Mouse (Mus musculus) midbrain, postnatal 0 days (tissue): Measurements from ENCODE around the gene Mib2. TPM values are rescaled to one million over a fixed set of nuclear protein-coding genes. Genes with fewer than 3 reads are reported as not detected.
"Not testable (repeated sequence)": the region's sequence is repeated elsewhere in the genome, so short reads cannot be mapped to it uniquely, and the experiment has no call there.

Experiments used
- ATAC-seq: fragments of 200-750 bp; cut with Nextera tagmentation; 2 replicates; pipeline ENCODE4 v1.8.0; 2017; ENCODE audit warnings: moderate number of reproducible peaks, mild to moderate bottlenecking, moderate TSS enrichment, moderate library complexity; ENCODE audit not compliant: low FRiP score
- DNase-seq: peaks from one replicate; pipeline ENCODE4 v3.0.0-alpha.2; 2015; ENCODE audit warnings: low spot score
- H3K27ac ChIP-seq: fragments of 300-500 bp; sonication (generic); 2 replicates; pipeline ENCODE4 v1.5.1; 2014; ENCODE audit warnings: low read depth, mild to moderate bottlenecking, low read length, mixed read lengths
- H3K27me3 ChIP-seq: fragments of 300-500 bp; sonication (generic); 2 replicates; pipeline ENCODE4 v1.6.1; 2014; ENCODE audit warnings: low read length, control low read depth, mixed read lengths; ENCODE audit not compliant: insufficient read depth
- H3K36me3 ChIP-seq: fragments of 300-500 bp; sonication (generic); 2 replicates; pipeline ENCODE4 v1.6.1; 2014; ENCODE audit warnings: low read length, control low read depth, mixed read lengths; ENCODE audit not compliant: insufficient read depth
- H3K4me1 ChIP-seq: fragments of 300-500 bp; sonication (generic); 2 replicates; pipeline ENCODE4 v1.6.1; 2014; ENCODE audit warnings: mild to moderate bottlenecking, control low read depth, antibody characterized with exemption, low read length, mixed read lengths; ENCODE audit not compliant: insufficient read depth
- H3K4me2 ChIP-seq: fragments of 300-500 bp; sonication (generic); 2 replicates; pipeline ENCODE4 v1.6.1; 2014; ENCODE audit warnings: low read depth, mild to moderate bottlenecking, low read length, mixed read lengths; ENCODE audit not compliant: poor library complexity, severe bottlenecking
- H3K4me3 ChIP-seq: fragments of 300-500 bp; sonication (generic); 2 replicates; pipeline ENCODE4 v1.5.1; 2014; ENCODE audit warnings: low read depth, mild to moderate bottlenecking, low read length, moderate library complexity
- H3K9ac ChIP-seq: fragments of 300-500 bp; sonication (generic); replicated peaks from 2 replicates; pipeline ENCODE4 v1.6.1; 2014; ENCODE audit warnings: mild to moderate bottlenecking, low read length, moderate library complexity, mixed read lengths; ENCODE audit not compliant: poor library complexity, severe bottlenecking
- H3K9me3 ChIP-seq: fragments of 300-500 bp; sonication (generic); 2 replicates; pipeline ENCODE4 v1.6.1; 2016; ENCODE audit warnings: low read length, control low read depth
- CTCF ChIP-seq: IDR thresholded peaks from 2 replicates; pipeline ENCODE4 v1.5.1; 2016; ENCODE audit warnings: antibody characterized with exemption, mild to moderate bottlenecking
- WGBS: fragments of 180-500 bp; shearing (Covaris S2); extraction: QIAGEN DNeasy Blood & Tissue Kit; methylation state at CpG from one replicate; pipeline ENCODE4 v1.1.7; 2014; 5-methylcytosine and 5-hydroxymethylcytosine counted together
- polyA plus RNA-seq: library from polyadenylated mRNA; unstranded; fragments of >200 nt; fragmentation: Nextera tagmentation; extraction: Ambion mirVana; gene quantifications from 2 replicates; pipeline ENCODE4 v1.2.1, GENCODE M21; 2015
- total RNA-seq: library from RNA; depleted of rRNA; stranded (reverse); fragments of >200 nt; gene quantifications from 2 replicates; pipeline ENCODE4 v1.2.3, GENCODE M21; 2014

Mib2 gene
- total and polyA plus RNA-seq, 2 experiments from 2014 or later: 49.3 to 115 TPM

GRCm38 (mm10) chr4:155694482-155695401 lies 25.7 kb upstream of the Mib2 start:
- TF ChIP-seq CTCF: peak; percentile 65
- H3K36me3 ChIP-seq: no peaks in the 10 kb centered on the region
- H3K4me1 ChIP-seq: peaks cover 18% of the 10 kb centered on the region
- no peaks in the 10 kb centered on the region for H3K27me3 ChIP-seq
- 1% methylated on average over 84 of the region's 92 CpGs for WGBS
- no peaks in the 10 kb centered on the region for H3K9me3 ChIP-seq
- peak overlapping the region; percentile 71 for H3K4me3 ChIP-seq
- peak; percentile 91 for ATAC-seq
- peak overlapping the region; percentile 87 for H3K9ac ChIP-seq
- peak overlapping the region; percentile 95 for H3K4me2 ChIP-seq
- peak; percentile 86 for DNase-seq
- H3K27ac ChIP-seq: peak overlapping the region; percentile 97

GRCm38 (mm10) chr4:155694111-155694481 lies 25.1 kb upstream of the Mib2 start, which contains the start of gene Fndc10:
Fndc10 (plus strand) TSS chr4:155694342.
- ATAC-seq: peak; percentile 90
- H3K4me3 ChIP-seq: peak within 1 kb of the TSS; percentile 71
- H3K9me3 ChIP-seq: no peaks in the 10 kb centered on the region
- peaks cover 18% of the 10 kb centered on the region for H3K4me1 ChIP-seq
- peak within 1 kb of the TSS; percentile 97 for H3K27ac ChIP-seq
- 0% methylated on average over 29 of the region's 47 CpGs for WGBS
- peak within 1 kb of the TSS; percentile 95 for H3K4me2 ChIP-seq
- no peaks in the 10 kb centered on the region for H3K36me3 ChIP-seq
- H3K9ac ChIP-seq: peak within 1 kb of the TSS; percentile 87
- no peaks in the 10 kb centered on the region for H3K27me3 ChIP-seq
- peak; percentile 49 for TF ChIP-seq CTCF
- peak; percentile 73 for DNase-seq

- H3K9ac ChIP-seq: no peak overlapping the region
- no peak overlapping the region for H3K4me3 ChIP-seq
- peaks cover 18% of the 10 kb centered on the region for H3K4me1 ChIP-seq
- 97% methylated on average over 3 of the region's 3 CpGs for WGBS
- no peaks in the 10 kb centered on the region for H3K27me3 ChIP-seq
- no peaks in the 10 kb centered on the region for H3K36me3 ChIP-seq
- H3K4me2 ChIP-seq: no peak overlapping the region
- DNase-seq (no peak), ATAC-seq (no peak)
- no peak overlapping the region for H3K27ac ChIP-seq
- no peaks in the 10 kb centered on the region for H3K9me3 ChIP-seq
- no peak for TF ChIP-seq CTCF
Measured at GRCm38 (mm10) chr4:155692421-155692820, 23.4 kb upstream of the Mib2 start.

- ATAC-seq (no peak), DNase-seq (peak; percentile 52)
- Histone ChIP-seq H3K4me3 (no peak overlapping the region), H3K9me3 (no peaks in the 10 kb centered on the region), H3K4me2 (no peak overlapping the region), H3K9ac (no peak overlapping the region), H3K36me3 (no peaks in the 10 kb centered on the region), H3K27ac (no peak overlapping the region), H3K4me1 (peaks cover 5% of the 10 kb centered on the region), H3K27me3 (no peaks in the 10 kb centered on the region)
- TF ChIP-seq CTCF: no peak
- WGBS: 82% methylated on average over 12 of the region's 12 CpGs
Measured at GRCm38 (mm10) chr4:155690571-155691375, 21.8 kb upstream of the Mib2 start.

GRCm38 (mm10) chr4:155687764-155688163 lies 18.8 kb upstream of the Mib2 start:
- ATAC-seq, H3K9me3 ChIP-seq: not testable (repeated sequence)
- WGBS: 90% methylated on average over 4 of the region's 4 CpGs

GRCm38 (mm10) chr4:155683670-155684277 lies 14.8 kb upstream of the Mib2 start:
- not testable (repeated sequence) for DNase-seq, ATAC-seq, H3K9me3 ChIP-seq, H3K27ac ChIP-seq, H3K27me3 ChIP-seq, H3K36me3 ChIP-seq, H3K4me1 ChIP-seq, H3K9ac ChIP-seq, H3K4me2 ChIP-seq, H3K4me3 ChIP-seq
- WGBS: 89% methylated on average over 15 of the region's 19 CpGs

More at GRCm38 (mm10) chr4:155687764-155688163, 18.8 kb upstream of the Mib2 start:
- H3K27me3 ChIP-seq, H3K4me3 ChIP-seq, H3K27ac ChIP-seq, DNase-seq, H3K36me3 ChIP-seq, H3K4me2 ChIP-seq, H3K4me1 ChIP-seq, H3K9ac ChIP-seq: not testable (repeated sequence)
